ENCODE assay signal across 20 mouse cellular contexts in the genomic region with DNA sequence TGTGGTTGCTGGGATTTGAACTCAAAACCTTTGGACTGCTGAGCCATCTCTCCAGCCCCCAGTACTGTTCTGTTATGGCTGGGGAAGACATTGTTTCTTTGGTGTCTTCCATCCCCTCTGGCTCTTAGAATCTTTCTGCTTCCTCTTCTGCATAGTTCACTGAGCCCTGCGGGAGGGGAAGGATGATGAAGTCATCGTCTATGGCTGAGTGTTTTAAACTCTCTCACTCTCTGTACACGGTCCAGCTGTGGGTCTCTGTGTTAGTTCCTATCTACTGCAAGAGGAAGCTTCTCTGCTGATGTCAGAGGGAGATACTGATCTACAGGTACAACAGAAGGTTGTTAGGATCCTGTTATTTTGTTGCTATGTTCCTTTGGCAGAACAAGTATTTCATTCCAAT. TPM values are rescaled to one million over a fixed set of nuclear protein-coding genes. Genes with fewer than 3 reads are reported as not detected.
DNase-seq lines count a peak whose midpoint lies in the region; ATAC-seq and TF ChIP-seq lines count a peak whose summit lies in the region.
"Had no signal": no experiment of that assay in that cellular context is flagged by ENCODE, and none has a peak within 500 bp of the region (broad histone marks: within the 10 kb centered on the region; RNA-seq: fewer than 3 reads in every experiment).

No protein-coding gene starts in this region.

- TF ChIP-seq CTCF in lung, adult 2 months (IDR thresholded peaks at IDR 0.05; ENCODE audit: insufficient read depth, low read length), result no peak

- peak; percentile 6 for DNase-seq in lung, postnatal 36 days
- DNase-seq in lung, adult 2 months, result no peak
- DNase-seq in B cell, adult 2 months, result peak; percentile 36 to 53
- DNase-seq in c-Kit-positive CD71-negative TER-119-negative erythroid progenitor cells, embryonic 14.5 days (ENCODE audit: low read depth), result peak; percentile 22
- DNase-seq in adrenal gland, adult (ENCODE audit: inconsistent age in 2 of 2, low spot score in 1 of 2), result no peak
- DNase-seq in thymus, postnatal 14 days, result no peak
- DNase-seq: cerebellum, adult 18-20 months; cerebellum, postnatal 14 days; gastrocnemius, postnatal 36 days; heart, postnatal 4 days; kidney, adult 8-10 months; kidney, postnatal 10 days; lung, adult 18-20 months; lung, postnatal 14 days had no signal

- no peak for TF ChIP-seq POLR2A in lung, adult 2 months (IDR thresholded peaks at IDR 0.05; ENCODE audit: borderline replicate concordance, extremely low read depth, low read depth, low read length)

- peak; percentile 56; the same call in 1 of the 2 replicates for ATAC-seq in neutrophil, adult 5-6 weeks (ENCODE audit: extremely low read depth, insufficient number of reproducible peaks, low FRiP score, poor library complexity, severe bottlenecking)

- H3K4me3 ChIP-seq in lung, adult 2 months (replicated peaks; ENCODE audit: extremely low read depth, low read depth, low read length), result no peak overlapping the region
- H3K4me3 ChIP-seq: embryonic facial prominence, embryonic 12.5 days; forebrain, embryonic 12.5 days; heart, embryonic 15.5 days; hindbrain, embryonic 15.5 days; stomach, embryonic 15.5 days had no signal

- H3K4me1 ChIP-seq in lung, adult 2 months (ENCODE audit: control insufficient read depth, insufficient read depth, low read length), result no peaks in the 10 kb centered on the region
- H3K4me1 ChIP-seq: embryonic facial prominence, embryonic 12.5 days; forebrain, embryonic 12.5 days; heart, embryonic 15.5 days; hindbrain, embryonic 15.5 days; stomach, embryonic 15.5 days had no signal

- 30% methylated on average over 3 of the region's 3 CpGs for WGBS in lung, adult 2 months

RNA-seq across cellular contexts. Expression of a gene that starts 17.8 kb away (rescaled TPM):
- polyA plus RNA-seq in lung, adult 2 months (2012; rRNA removed), result 5.7 and 8.3 TPM in 2 replicates
- 29.6 and 38.4 TPM in 2 replicates for total RNA-seq in neutrophil, adult 5-6 weeks (2017)

RNA-seq across cellular contexts. Expression of a gene that starts 37.4 kb away (rescaled TPM):
- polyA plus RNA-seq in lung, adult 2 months (2012; rRNA removed), result 2.0 and 4.0 TPM in 2 replicates
- total RNA-seq in neutrophil, adult 5-6 weeks (2017), result 46.6 and 46.7 TPM in 2 replicates

RNA-seq across cellular contexts. Expression of a gene that starts 44.8 kb away (rescaled TPM):
- 35.2 and 50.0 TPM in 2 replicates for polyA plus RNA-seq in lung, adult 2 months (2012; rRNA removed)
- total RNA-seq in neutrophil, adult 5-6 weeks (2017), result 68.9 and 74.0 TPM in 2 replicates

RNA-seq across cellular contexts. Expression of a gene that starts 46.6 kb away (rescaled TPM):
- 7.0 and 9.8 TPM in 2 replicates for polyA plus RNA-seq in lung, adult 2 months (2012; rRNA removed)
- total RNA-seq in neutrophil, adult 5-6 weeks (2017), result 65.3 and 66.4 TPM in 2 replicates

Comparison
In these comparisons a context has a peak if more than half of its experiments do, and no peak if none do; other contexts are left out.
1. DNase-seq: peak in lung, postnatal 36 days (single experiment), B cell, adult 2 months (2 of 2) and c-Kit-positive CD71-negative TER-119-negative erythroid progenitor cells, embryonic 14.5 days (single experiment); none in lung, adult 2 months (single experiment), adrenal gland, adult (0 of 2) and thymus, postnatal 14 days (single experiment).